Mouse (Mus musculus): ENCODE measurements around the gene Tmem131. TPM values are rescaled to one million over a fixed set of nuclear protein-coding genes. Genes with fewer than 3 reads are reported as not detected.

The Tmem131 gene
- polyA plus RNA-seq (2012; rRNA removed), result 16.9 and 18.8 TPM in 2 replicates

GRCm38 (mm10) chr1:36943653-36944052, at the start of gene Tmem131:
Gene Tmem131, minus strand, starts transcription at chr1:36943666.
- H3K36me3 ChIP-seq (ENCODE audit: control insufficient read depth, insufficient read depth, low read length), result no peaks in the 10 kb centered on the region
- H3K27ac ChIP-seq (ENCODE audit: control insufficient read depth, insufficient read depth, low read depth, low read length), result no peak within 1 kb of the TSS
- peaks cover under 1% of the 10 kb centered on the region for H3K4me1 ChIP-seq (ENCODE audit: control insufficient read depth, insufficient read depth, low read length)
- no peaks in the 10 kb centered on the region for H3K27me3 ChIP-seq (ENCODE audit: control insufficient read depth, insufficient read depth, low read length)
- no peak for TF ChIP-seq CTCF (IDR thresholded peaks at IDR 0.05; ENCODE audit: control insufficient read depth, insufficient read depth, insufficient replicate concordance, low read depth, low read length)
- no peak for TF ChIP-seq POLR2A (IDR thresholded peaks at IDR 0.05; ENCODE audit: control insufficient read depth, low read depth, low read length)
- no peak within 1 kb of the TSS for H3K4me3 ChIP-seq (ENCODE audit: control insufficient read depth, low read depth, low read length)

- Histone ChIP-seq H3K27me3 (ENCODE audit: control insufficient read depth, insufficient read depth, low read length) (no peaks in the 10 kb centered on the region), H3K27ac (ENCODE audit: control insufficient read depth, insufficient read depth, low read depth, low read length) (no peak overlapping the region), H3K36me3 (ENCODE audit: control insufficient read depth, insufficient read depth, low read length) (no peaks in the 10 kb centered on the region), H3K4me1 (ENCODE audit: control insufficient read depth, insufficient read depth, low read length) (no peaks in the 10 kb centered on the region), H3K4me3 (ENCODE audit: control insufficient read depth, low read depth, low read length) (no peak overlapping the region)
- TF ChIP-seq POLR2A (IDR thresholded peaks at IDR 0.05; ENCODE audit: control insufficient read depth, low read depth, low read length) (no peak), CTCF (IDR thresholded peaks at IDR 0.05; ENCODE audit: control insufficient read depth, insufficient read depth, insufficient replicate concordance, low read depth, low read length) (no peak)
Observed at GRCm38 (mm10) chr1:36988561-36988960, 45.1 kb upstream of the Tmem131 start.

DNA sequence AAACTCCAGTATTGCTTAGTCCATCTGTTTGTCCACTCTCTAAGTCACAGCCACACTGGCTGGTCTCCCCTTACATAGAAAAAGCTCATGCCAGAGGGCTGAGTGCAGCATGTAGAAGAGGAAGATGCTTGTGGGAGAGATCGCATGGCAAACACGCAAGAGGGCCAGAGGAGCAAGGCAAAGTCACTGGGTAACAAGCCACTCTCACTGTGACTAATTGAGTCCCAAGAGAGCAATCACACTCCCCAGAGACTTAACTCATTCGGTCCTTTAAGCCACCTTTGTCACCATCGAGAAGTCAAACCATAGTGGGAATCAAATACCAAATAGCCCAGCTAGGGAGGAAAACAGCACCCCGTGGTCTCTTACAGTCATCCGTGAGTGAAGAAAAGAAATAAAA, 44.7 kb upstream of the Tmem131 start:
- no peak for TF ChIP-seq POLR2A (IDR thresholded peaks at IDR 0.05; ENCODE audit: control insufficient read depth, low read depth, low read length)
- no peak for TF ChIP-seq CTCF (IDR thresholded peaks at IDR 0.05; ENCODE audit: control insufficient read depth, insufficient read depth, insufficient replicate concordance, low read depth, low read length)
- H3K4me1 ChIP-seq (ENCODE audit: control insufficient read depth, insufficient read depth, low read length), result no peaks in the 10 kb centered on the region
- no peaks in the 10 kb centered on the region for H3K27me3 ChIP-seq (ENCODE audit: control insufficient read depth, insufficient read depth, low read length)
- no peak overlapping the region for H3K4me3 ChIP-seq (ENCODE audit: control insufficient read depth, low read depth, low read length)
- H3K36me3 ChIP-seq (ENCODE audit: control insufficient read depth, insufficient read depth, low read length), result no peaks in the 10 kb centered on the region
- H3K27ac ChIP-seq (ENCODE audit: control insufficient read depth, insufficient read depth, low read depth, low read length), result no peak overlapping the region

- H3K27me3 ChIP-seq (ENCODE audit: control insufficient read depth, insufficient read depth, low read length), result no peaks in the 10 kb centered on the region
- H3K4me1 ChIP-seq (ENCODE audit: control insufficient read depth, insufficient read depth, low read length), result no peaks in the 10 kb centered on the region
- TF ChIP-seq CTCF (IDR thresholded peaks at IDR 0.05; ENCODE audit: control insufficient read depth, insufficient read depth, insufficient replicate concordance, low read depth, low read length) (no peak), POLR2A (IDR thresholded peaks at IDR 0.05; ENCODE audit: control insufficient read depth, low read depth, low read length) (no peak)
- H3K4me3 ChIP-seq (ENCODE audit: control insufficient read depth, low read depth, low read length), result no peak overlapping the region
- H3K36me3 ChIP-seq (ENCODE audit: control insufficient read depth, insufficient read depth, low read length), result no peaks in the 10 kb centered on the region
- no peak overlapping the region for H3K27ac ChIP-seq (ENCODE audit: control insufficient read depth, insufficient read depth, low read depth, low read length)
Observed at GRCm38 (mm10) chr1:36987172-36988148, 44.0 kb upstream of the Tmem131 start.

DNA sequence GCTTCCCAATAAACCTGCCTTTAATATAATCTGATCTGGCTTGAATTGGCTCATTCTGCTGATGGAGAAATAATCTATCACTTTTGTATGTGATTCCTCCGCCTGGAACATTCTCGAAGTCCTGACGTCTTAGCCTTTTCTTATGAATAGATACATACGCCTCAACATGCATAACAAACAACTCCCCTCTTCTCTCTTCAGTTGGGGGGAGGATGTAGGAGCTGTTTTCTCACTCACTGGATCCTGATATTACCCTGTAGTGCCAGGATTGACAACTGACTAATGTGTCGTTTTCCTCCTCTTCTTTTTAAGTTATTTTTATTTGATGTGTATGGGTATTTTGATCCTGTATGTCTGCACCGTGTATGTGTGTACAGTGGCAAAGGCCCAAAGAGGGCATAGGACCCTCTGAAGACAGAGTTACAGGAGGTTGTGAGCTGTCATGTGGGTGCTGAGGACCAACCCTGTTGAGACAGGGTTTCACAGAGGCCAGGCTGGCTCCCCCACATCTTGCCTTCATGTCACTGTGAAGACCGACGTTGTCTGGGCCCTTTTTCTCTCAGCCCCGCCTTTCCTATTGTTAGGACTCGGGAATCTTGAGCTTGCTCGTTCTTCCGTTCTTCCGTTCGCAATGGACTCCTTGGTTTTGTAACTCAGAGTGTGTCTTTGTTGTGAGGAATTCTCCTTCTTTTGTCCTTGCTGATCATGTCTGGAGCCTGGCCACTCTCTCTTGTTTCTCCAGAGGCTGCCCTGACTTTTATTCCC, 43.1 kb upstream of the Tmem131 start:
- Histone ChIP-seq H3K4me3 (ENCODE audit: control insufficient read depth, low read depth, low read length) (no peak overlapping the region), H3K27ac (ENCODE audit: control insufficient read depth, insufficient read depth, low read depth, low read length) (no peak overlapping the region), H3K36me3 (ENCODE audit: control insufficient read depth, insufficient read depth, low read length) (no peaks in the 10 kb centered on the region), H3K4me1 (ENCODE audit: control insufficient read depth, insufficient read depth, low read length) (no peaks in the 10 kb centered on the region), H3K27me3 (ENCODE audit: control insufficient read depth, insufficient read depth, low read length) (no peaks in the 10 kb centered on the region)
- TF ChIP-seq CTCF (IDR thresholded peaks at IDR 0.05; ENCODE audit: control insufficient read depth, insufficient read depth, insufficient replicate concordance, low read depth, low read length) (no peak), POLR2A (IDR thresholded peaks at IDR 0.05; ENCODE audit: control insufficient read depth, low read depth, low read length) (no peak)

- Histone ChIP-seq H3K27me3 (ENCODE audit: control insufficient read depth, insufficient read depth, low read length) (no peaks in the 10 kb centered on the region), H3K4me1 (ENCODE audit: control insufficient read depth, insufficient read depth, low read length) (no peaks in the 10 kb centered on the region), H3K4me3 (ENCODE audit: control insufficient read depth, low read depth, low read length) (no peak overlapping the region), H3K36me3 (ENCODE audit: control insufficient read depth, insufficient read depth, low read length) (no peaks in the 10 kb centered on the region), H3K27ac (ENCODE audit: control insufficient read depth, insufficient read depth, low read depth, low read length) (no peak overlapping the region)
- TF ChIP-seq POLR2A (IDR thresholded peaks at IDR 0.05; ENCODE audit: control insufficient read depth, low read depth, low read length), result no peak
- no peak for TF ChIP-seq CTCF (IDR thresholded peaks at IDR 0.05; ENCODE audit: control insufficient read depth, insufficient read depth, insufficient replicate concordance, low read depth, low read length)
Observed at GRCm38 (mm10) chr1:36985896-36986295, 42.4 kb upstream of the Tmem131 start.

DNA sequence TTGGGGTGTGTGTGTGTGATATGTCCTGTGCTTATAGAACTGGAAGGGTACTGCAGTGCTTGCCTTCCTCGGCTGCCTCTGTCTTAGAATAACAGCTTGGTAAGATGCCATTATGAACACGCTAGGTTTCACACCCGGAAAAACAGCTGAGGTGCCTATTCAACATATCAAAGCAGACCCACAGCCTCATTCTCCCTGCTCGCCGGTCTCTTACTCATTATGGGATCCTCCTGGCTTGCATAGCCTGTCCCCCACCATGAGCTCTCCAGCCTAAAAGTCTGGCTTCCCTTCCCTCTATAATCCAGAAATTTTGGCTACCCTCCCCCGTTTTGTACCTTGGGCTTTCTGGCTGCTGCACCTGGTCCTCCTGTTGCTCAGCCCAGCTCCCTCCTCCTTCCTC, 40.9 kb upstream of the Tmem131 start:
- Histone ChIP-seq H3K4me3 (ENCODE audit: control insufficient read depth, low read depth, low read length) (no peak overlapping the region), H3K27ac (ENCODE audit: control insufficient read depth, insufficient read depth, low read depth, low read length) (no peak overlapping the region), H3K4me1 (ENCODE audit: control insufficient read depth, insufficient read depth, low read length) (no peaks in the 10 kb centered on the region), H3K27me3 (ENCODE audit: control insufficient read depth, insufficient read depth, low read length) (no peaks in the 10 kb centered on the region), H3K36me3 (ENCODE audit: control insufficient read depth, insufficient read depth, low read length) (no peaks in the 10 kb centered on the region)
- no peak for TF ChIP-seq POLR2A (IDR thresholded peaks at IDR 0.05; ENCODE audit: control insufficient read depth, low read depth, low read length)
- no peak for TF ChIP-seq CTCF (IDR thresholded peaks at IDR 0.05; ENCODE audit: control insufficient read depth, insufficient read depth, insufficient replicate concordance, low read depth, low read length)
